Mouse (Mus musculus) forebrain, embryonic 13.5 days (tissue): ENCODE measurements around the gene Gm20388. TPM values are rescaled to one million over a fixed set of nuclear protein-coding genes. Genes with fewer than 3 reads are reported as not detected.
"Not testable (repeated sequence)": the region's sequence is repeated elsewhere in the genome, so short reads cannot be mapped to it uniquely, and the experiment has no call there.

ENCODE experiments used
- ATAC-seq: fragments of 200-750 bp; cut with Nextera tagmentation; 2 replicates; pipeline ENCODE4 v1.8.0; 2017
- H3K27ac ChIP-seq: fragments of 300-500 bp; sonication (generic); 2 replicates; pipeline ENCODE4 v1.5.1; 2015; ENCODE audit warnings: inconsistent platforms, mild to moderate bottlenecking, moderate library complexity
- H3K27me3 ChIP-seq: fragments of 300-500 bp; sonication (generic); 2 replicates; pipeline ENCODE4 v1.6.1; 2015; ENCODE audit warnings: mild to moderate bottlenecking, inconsistent platforms
- H3K36me3 ChIP-seq: fragments of 300-500 bp; sonication (generic); 2 replicates; pipeline ENCODE4 v1.6.1; 2015; ENCODE audit warnings: mild to moderate bottlenecking, inconsistent platforms; ENCODE audit not compliant: poor library complexity, severe bottlenecking
- H3K4me1 ChIP-seq: fragments of 300-500 bp; sonication (generic); 2 replicates; pipeline ENCODE4 v1.6.1; 2015; ENCODE audit warnings: inconsistent platforms
- H3K4me2 ChIP-seq: fragments of 300-500 bp; sonication (generic); 2 replicates; pipeline ENCODE4 v1.6.1; 2015; ENCODE audit warnings: inconsistent platforms, mild to moderate bottlenecking, moderate library complexity
- H3K4me3 ChIP-seq: fragments of 300-500 bp; sonication (generic); 2 replicates; pipeline ENCODE4 v1.5.1; 2015; ENCODE audit warnings: mild to moderate bottlenecking, inconsistent platforms
- H3K9ac ChIP-seq: fragments of 300-500 bp; sonication (generic); 2 replicates; pipeline ENCODE4 v1.6.1; 2015; ENCODE audit warnings: mild to moderate bottlenecking, inconsistent platforms
- H3K9me3 ChIP-seq: fragments of 300-500 bp; sonication (generic); replicated peaks from 2 replicates; pipeline ENCODE4 v1.6.1; 2016; ENCODE audit warnings: inconsistent platforms
- WGBS: fragments of 180-500 bp; shearing (Covaris S2); methylation state at CpG from one replicate; pipeline ENCODE4 v1.1.7; 2015; 5-methylcytosine and 5-hydroxymethylcytosine counted together
- polyA plus RNA-seq: library from polyadenylated mRNA; unstranded; fragments of >200 nt; fragmentation: Nextera tagmentation; extraction: Ambion mirVana; gene quantifications from 2 replicates; pipeline ENCODE4 v1.2.1, GENCODE M21; 2015

Gm20388 gene
- polyA plus RNA-seq, 1 experiment from 2014 or later = 5.6 TPM

GRCm38 (mm10) chr8:124152771-124153170 is 4242.1 kb downstream of the Gm20388 start:
- Histone ChIP-seq H3K4me1 (no peaks in the 10 kb centered on the region), H3K27ac (no peak overlapping the region), H3K27me3 (no peaks in the 10 kb centered on the region), H3K4me2 (no peak overlapping the region), H3K4me3 (no peak overlapping the region), H3K36me3 (no peaks in the 10 kb centered on the region), H3K9me3 (0 out of 2 replicates have a peak, but pooled peaks cover 3% of the 10 kb centered on the region), H3K9ac (no peak overlapping the region)
- WGBS = 90% methylated on average over 8 of the region's 8 CpGs
- ATAC-seq = no peak

GRCm38 (mm10) chr8:124156324-124156723 is 4245.7 kb downstream of the Gm20388 start:
- Histone ChIP-seq H3K4me3 (no peak overlapping the region), H3K4me1 (no peaks in the 10 kb centered on the region), H3K27me3 (no peaks in the 10 kb centered on the region), H3K27ac (no peak overlapping the region), H3K36me3 (no peaks in the 10 kb centered on the region), H3K9me3 (0 out of 2 replicates have a peak, but pooled peaks cover 3% of the 10 kb centered on the region), H3K4me2 (no peak overlapping the region), H3K9ac (no peak overlapping the region)
- WGBS = 82% methylated on average over 7 of the region's 7 CpGs
- ATAC-seq = no peak

- H3K4me3 ChIP-seq = no peak overlapping the region
- no peaks in the 10 kb centered on the region for H3K27me3 ChIP-seq
- ATAC-seq = no peak
- H3K4me1 ChIP-seq = no peaks in the 10 kb centered on the region
- no peaks in the 10 kb centered on the region for H3K9me3 ChIP-seq
- no peak overlapping the region for H3K9ac ChIP-seq
- 87% methylated on average over 5 of the region's 5 CpGs for WGBS
- no peak overlapping the region for H3K4me2 ChIP-seq
- no peak overlapping the region for H3K27ac ChIP-seq
- no peaks in the 10 kb centered on the region for H3K36me3 ChIP-seq
Measured at GRCm38 (mm10) chr8:124161683-124162082, 4251.0 kb downstream of the Gm20388 start.

GRCm38 (mm10) chr8:124163258-124163657 is 4252.6 kb downstream of the Gm20388 start:
- Histone ChIP-seq H3K27me3 (no peaks in the 10 kb centered on the region), H3K9me3 (no peaks in the 10 kb centered on the region), H3K36me3 (no peaks in the 10 kb centered on the region), H3K4me3 (no peak overlapping the region), H3K27ac (no peak overlapping the region), H3K9ac (no peak overlapping the region), H3K4me1 (no peaks in the 10 kb centered on the region), H3K4me2 (no peak overlapping the region)
- ATAC-seq = no peak
- 92% methylated on average over 5 of the region's 5 CpGs for WGBS

- no peaks in the 10 kb centered on the region for H3K9me3 ChIP-seq
- no peak overlapping the region for H3K4me3 ChIP-seq
- no peak overlapping the region for H3K9ac ChIP-seq
- H3K27me3 ChIP-seq = no peaks in the 10 kb centered on the region
- WGBS = 33% methylated on average over 7 of the region's 7 CpGs
- 0 out of 2 replicates have a peak, but pooled peaks have one; percentile 53 for ATAC-seq
- no peak overlapping the region for H3K4me2 ChIP-seq
- H3K27ac ChIP-seq = peak overlapping the region; percentile 8; the same call in 1 of the 2 replicates
- H3K36me3 ChIP-seq = no peaks in the 10 kb centered on the region
- H3K4me1 ChIP-seq = peaks cover 39% of the 10 kb centered on the region
Measured at GRCm38 (mm10) chr8:124169749-124170148, 4259.1 kb downstream of the Gm20388 start.

- Histone ChIP-seq H3K4me3 (no peak overlapping the region), H3K27ac (no peak overlapping the region), H3K36me3 (no peaks in the 10 kb centered on the region), H3K4me1 (peaks cover 43% of the 10 kb centered on the region), H3K27me3 (no peaks in the 10 kb centered on the region), H3K4me2 (no peak overlapping the region), H3K9ac (no peak overlapping the region), H3K9me3 (no peaks in the 10 kb centered on the region)
- 85% methylated on average over 7 of the region's 7 CpGs for WGBS
- no peak for ATAC-seq
Measured at GRCm38 (mm10) chr8:124170671-124171070, 4260.0 kb downstream of the Gm20388 start.

GRCm38 (mm10) chr8:124171557-124172528 is 4261.2 kb downstream of the Gm20388 start:
- H3K4me3 ChIP-seq = no peak overlapping the region
- WGBS = 61% methylated on average over 17 of the region's 17 CpGs

GRCm38 (mm10) chr8:124173688-124174087 is 4263.0 kb downstream of the Gm20388 start:
- Histone ChIP-seq H3K27ac (no peak overlapping the region), H3K4me2 (no peak overlapping the region), H3K4me3 (no peak overlapping the region), H3K9me3 (no peaks in the 10 kb centered on the region), H3K9ac (no peak overlapping the region; the same call in 1 of the 2 replicates), H3K27me3 (no peaks in the 10 kb centered on the region), H3K36me3 (no peaks in the 10 kb centered on the region), H3K4me1 (peaks cover 49% of the 10 kb centered on the region)
- no peak for ATAC-seq
- 80% methylated on average over 4 of the region's 4 CpGs for WGBS

More at GRCm38 (mm10) chr8:124171557-124172528, 4261.2 kb downstream of the Gm20388 start:
- peak overlapping the region; percentile 31; the same call in 1 of the 2 replicates for H3K27ac ChIP-seq
- H3K36me3 ChIP-seq = no peaks in the 10 kb centered on the region
- H3K4me1 ChIP-seq = peaks cover 53% of the 10 kb centered on the region
- ATAC-seq = peak; percentile 48; the same call in 1 of the 2 replicates
- H3K4me2 ChIP-seq = no peak overlapping the region
- H3K9me3 ChIP-seq = no peaks in the 10 kb centered on the region
- no peaks in the 10 kb centered on the region for H3K27me3 ChIP-seq
- no peak overlapping the region for H3K9ac ChIP-seq

GRCm38 (mm10) chr8:124176133-124176532 is 4265.5 kb downstream of the Gm20388 start:
- H3K4me1 ChIP-seq = peaks cover 28% of the 10 kb centered on the region
- H3K27me3 ChIP-seq = no peaks in the 10 kb centered on the region
- ATAC-seq = peak; percentile 43; the same call in 1 of the 2 replicates
- H3K9ac ChIP-seq = no peak overlapping the region
- no peak overlapping the region for H3K4me2 ChIP-seq
- peak overlapping the region; percentile 58 for H3K27ac ChIP-seq
- 73% methylated on average over 6 of the region's 6 CpGs for WGBS
- no peak overlapping the region for H3K4me3 ChIP-seq
- H3K9me3 ChIP-seq = no peaks in the 10 kb centered on the region
- no peaks in the 10 kb centered on the region for H3K36me3 ChIP-seq

GRCm38 (mm10) chr8:124177092-124177491 is 4266.5 kb downstream of the Gm20388 start:
- H3K27ac ChIP-seq, H3K36me3 ChIP-seq, H3K9ac ChIP-seq, H3K9me3 ChIP-seq, H3K4me2 ChIP-seq, H3K27me3 ChIP-seq, H3K4me3 ChIP-seq, ATAC-seq: not testable (repeated sequence)
- H3K4me1 ChIP-seq = peaks cover 20% of the 10 kb centered on the region
- WGBS = 84% methylated on average over 1 of the region's 1 CpGs

GRCm38 (mm10) chr8:124180681-124181445 is 4270.2 kb downstream of the Gm20388 start:
- Histone ChIP-seq H3K36me3 (no peaks in the 10 kb centered on the region), H3K4me1 (peaks cover 30% of the 10 kb centered on the region), H3K27ac (no peak overlapping the region), H3K4me3 (no peak overlapping the region), H3K9me3 (no peaks in the 10 kb centered on the region), H3K4me2 (no peak overlapping the region), H3K27me3 (no peaks in the 10 kb centered on the region), H3K9ac (no peak overlapping the region)
- WGBS = 62% methylated on average over 5 of the region's 5 CpGs
- no peak for ATAC-seq

- Histone ChIP-seq H3K27ac (no peak overlapping the region), H3K4me1 (peaks cover 21% of the 10 kb centered on the region), H3K36me3 (no peaks in the 10 kb centered on the region), H3K27me3 (no peaks in the 10 kb centered on the region), H3K4me2 (no peak overlapping the region), H3K9me3 (no peaks in the 10 kb centered on the region), H3K4me3 (no peak overlapping the region), H3K9ac (no peak overlapping the region)
- no peak for ATAC-seq
- WGBS = 84% methylated on average over 5 of the region's 5 CpGs
Measured at GRCm38 (mm10) chr8:124181751-124182150, 4271.1 kb downstream of the Gm20388 start.
